Mouse (Mus musculus) retina, postnatal 7 days (tissue): ENCODE measurements at regions not wholly inside any gene's neighbourhood (a gene's known extent, or its start where the extent isn't known, plus 50 kb on each side); places are given as distances from the start of the nearest gene placed in this dataset.

Experiments used
- DNase-seq: peaks from one replicate; pipeline ENCODE4 v3.0.0-alpha.2; 2012; ENCODE audit warnings: low read depth, low spot score

DNA sequence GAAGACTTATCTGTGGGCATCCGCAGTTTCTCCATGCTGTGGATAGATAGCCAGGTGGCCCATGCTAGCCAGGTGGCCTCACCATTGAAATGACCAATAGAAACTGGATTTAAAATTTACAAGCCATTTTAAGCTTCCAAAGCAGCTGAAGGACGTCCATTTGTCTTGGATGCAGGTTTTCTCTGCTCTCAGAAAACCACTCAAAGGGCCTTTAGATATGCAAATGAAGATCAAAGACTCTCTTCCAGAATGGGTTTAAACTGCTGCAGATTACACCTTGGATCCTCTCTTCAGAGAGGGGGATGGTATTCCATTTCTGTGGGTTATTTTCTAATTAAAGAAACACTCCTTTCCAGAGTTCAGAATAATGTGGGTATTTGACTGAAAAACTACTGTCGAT is 518.5 kb downstream of the Rnf144a start:
- no peak for DNase-seq

DNA sequence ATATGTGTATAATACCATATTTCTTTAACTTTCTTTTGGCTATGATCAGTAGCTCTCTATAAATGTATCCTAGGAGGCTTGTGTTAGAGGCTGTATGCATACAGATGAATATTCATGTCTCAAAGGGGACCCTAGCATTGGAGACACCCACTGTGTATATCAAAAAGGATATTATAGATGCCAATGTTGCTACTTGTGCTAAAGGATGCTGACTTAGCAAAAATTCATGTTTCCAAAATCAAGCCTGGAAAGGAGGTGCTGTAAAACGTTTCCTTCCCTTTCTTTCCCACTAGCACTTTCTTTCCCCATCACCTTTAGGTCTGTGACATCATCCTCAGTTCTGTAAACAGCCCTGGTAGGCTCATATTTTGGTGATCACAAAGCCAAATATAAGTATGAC is 519.4 kb downstream of the Rnf144a start:
- no peak for DNase-seq

DNA sequence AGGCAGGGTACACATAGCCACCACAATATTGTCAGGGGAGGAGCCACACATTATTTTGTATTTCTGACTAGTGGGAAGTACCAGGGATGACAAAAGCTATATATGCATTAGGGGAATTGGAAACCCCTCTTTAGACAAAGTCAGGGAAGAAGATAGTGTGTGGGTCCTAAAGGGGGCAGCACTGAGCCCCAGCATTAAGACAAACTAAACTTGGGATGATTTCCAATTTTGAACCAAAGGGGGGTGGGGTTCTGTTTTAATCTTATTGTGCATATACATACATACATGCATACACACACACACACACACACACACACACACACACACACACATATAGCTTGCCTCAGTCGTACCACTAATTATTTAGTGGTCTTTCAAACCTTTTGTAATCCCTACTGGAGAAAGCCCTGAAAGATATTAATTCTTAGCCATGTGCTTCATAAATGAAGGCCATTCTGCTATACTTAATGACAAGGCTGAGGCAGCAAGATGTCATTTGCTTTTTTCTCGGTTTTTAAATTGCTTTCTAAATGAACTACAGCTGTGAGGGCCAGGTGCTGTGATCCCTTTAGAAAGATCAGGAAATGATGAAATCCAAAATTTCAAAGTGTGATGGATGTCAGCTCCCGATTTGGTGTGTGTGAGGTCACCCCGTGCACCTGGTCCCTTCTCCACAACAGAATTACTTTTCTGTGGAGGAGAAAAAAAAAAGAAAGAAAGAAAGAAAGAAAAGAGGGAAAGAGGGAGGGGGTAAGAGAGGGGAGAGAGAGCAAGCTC is 523.5 kb downstream of the Rnf144a start:
- no peak for DNase-seq

DNA sequence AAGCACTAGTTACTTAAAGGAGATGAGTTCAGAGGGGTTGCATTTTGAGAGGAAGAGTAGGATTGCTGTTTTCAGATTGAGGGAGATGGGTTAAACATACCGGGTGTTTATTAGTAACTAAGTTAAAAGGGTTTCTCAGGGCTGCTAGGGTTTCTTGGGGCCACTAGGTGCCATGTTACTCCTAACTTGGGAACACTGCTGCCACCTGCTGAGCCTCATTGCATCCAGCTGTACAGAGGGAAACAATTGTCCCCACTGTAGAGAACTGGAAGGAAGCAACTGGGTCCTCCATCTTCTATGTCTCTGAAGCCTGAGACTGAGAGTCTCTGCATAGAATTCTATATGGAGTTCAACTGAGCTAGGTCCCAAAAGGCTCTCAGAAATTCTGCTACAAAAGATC is 524.3 kb downstream of the Rnf144a start:
- no peak for DNase-seq

DNA sequence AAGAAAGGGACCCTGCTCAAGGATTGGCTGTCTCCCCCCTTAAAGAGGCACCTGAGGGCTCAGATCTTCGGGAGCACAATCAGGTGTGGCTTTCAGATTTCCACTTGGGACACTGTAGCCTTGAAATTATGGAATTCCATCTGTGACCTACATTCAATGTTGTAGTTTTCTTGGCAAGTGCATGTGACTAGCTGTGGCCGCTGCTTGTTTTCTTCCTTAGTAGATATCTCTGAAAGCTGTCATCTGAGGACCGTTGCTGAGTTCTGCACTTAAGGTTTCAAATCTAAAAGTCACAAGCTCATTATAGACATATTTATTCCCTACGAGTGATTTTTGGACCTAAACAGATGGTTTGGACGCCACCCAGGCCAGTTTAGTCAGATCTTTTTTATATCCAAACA is 531.3 kb downstream of the Rnf144a start:
- no peak for DNase-seq

DNA sequence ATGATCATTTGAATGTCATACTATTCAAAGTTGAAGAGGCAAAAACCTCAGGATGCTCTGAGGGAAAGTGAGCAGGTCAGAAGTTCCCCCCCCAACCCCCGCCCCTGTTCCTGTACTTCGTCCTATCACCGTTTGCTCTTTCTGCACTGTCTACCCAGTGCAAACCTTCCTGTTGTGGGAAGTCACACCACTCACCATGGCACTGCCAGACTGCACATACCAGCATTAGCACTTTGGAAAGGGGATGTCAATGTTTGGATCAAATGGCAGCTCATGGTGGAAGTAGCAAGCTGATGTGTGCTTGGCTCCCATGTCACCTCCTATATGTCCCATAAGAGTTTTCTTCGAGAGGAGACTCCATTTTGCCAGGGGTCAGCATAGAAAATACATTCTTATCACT is 543.2 kb downstream of the Rnf144a start:
- DNase-seq, result no peak

DNA sequence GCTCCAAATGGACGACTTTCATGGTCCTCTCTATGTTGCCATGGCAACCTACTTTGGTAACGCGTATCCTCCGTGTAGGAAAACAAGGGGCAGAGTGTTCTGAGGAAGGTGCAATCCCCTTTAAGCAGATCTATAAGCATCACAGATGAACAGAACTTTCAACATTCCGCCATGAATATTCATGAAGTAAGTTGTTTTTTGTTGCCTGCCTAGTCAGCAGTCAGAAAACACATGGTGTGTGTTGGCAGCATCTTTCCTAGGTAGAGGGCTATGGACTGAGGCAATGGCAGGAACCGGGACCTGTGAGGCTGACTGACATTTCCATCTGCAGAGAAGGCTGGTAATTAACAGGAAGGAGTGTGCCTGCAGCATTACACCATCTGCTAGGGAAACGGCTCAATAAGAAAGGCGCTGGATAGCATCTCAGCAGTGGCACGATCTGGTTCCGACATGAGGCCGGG is 544.0 kb downstream of the Rnf144a start:
- DNase-seq, result peak; percentile 3

DNA sequence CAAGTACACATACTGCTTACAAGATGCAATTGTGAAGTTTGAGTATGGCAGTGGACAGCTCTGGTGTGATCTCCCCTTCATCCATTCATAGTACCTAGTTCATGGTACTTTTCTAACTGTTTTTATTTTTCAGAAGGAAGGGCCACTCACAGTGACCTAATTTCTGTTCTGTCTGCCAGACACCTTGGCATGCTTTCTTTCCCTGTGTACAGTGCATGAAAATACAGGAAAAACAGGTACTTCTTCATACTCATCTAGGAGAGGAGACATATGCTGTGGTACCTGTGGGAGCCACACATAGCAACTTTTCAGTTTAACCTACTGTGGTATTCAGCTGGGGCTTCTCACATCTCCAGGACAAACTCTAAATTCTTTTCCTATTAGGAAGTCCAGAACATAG is 545.2 kb downstream of the Rnf144a start:
- DNase-seq, result no peak

DNA sequence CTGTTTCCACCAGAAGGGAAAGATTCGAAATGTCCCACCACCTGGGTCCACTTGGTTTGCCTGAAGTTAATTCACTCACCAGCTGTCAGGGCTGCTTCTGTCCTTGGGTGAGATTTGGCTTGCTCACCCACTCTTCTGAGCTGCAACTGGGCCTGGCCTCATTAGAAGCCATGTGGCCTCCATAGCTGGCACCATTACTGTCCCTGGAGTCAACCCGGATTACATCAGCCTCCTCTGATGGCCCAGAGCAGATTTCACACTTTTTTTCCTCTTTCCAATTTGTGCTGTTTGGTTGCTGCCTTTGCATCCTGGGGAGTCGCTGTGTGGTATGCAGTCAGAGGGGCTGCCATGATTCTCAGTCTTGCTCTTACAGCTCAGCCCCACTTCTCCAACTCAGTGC is 550.0 kb downstream of the Rnf144a start:
- no peak for DNase-seq

DNA sequence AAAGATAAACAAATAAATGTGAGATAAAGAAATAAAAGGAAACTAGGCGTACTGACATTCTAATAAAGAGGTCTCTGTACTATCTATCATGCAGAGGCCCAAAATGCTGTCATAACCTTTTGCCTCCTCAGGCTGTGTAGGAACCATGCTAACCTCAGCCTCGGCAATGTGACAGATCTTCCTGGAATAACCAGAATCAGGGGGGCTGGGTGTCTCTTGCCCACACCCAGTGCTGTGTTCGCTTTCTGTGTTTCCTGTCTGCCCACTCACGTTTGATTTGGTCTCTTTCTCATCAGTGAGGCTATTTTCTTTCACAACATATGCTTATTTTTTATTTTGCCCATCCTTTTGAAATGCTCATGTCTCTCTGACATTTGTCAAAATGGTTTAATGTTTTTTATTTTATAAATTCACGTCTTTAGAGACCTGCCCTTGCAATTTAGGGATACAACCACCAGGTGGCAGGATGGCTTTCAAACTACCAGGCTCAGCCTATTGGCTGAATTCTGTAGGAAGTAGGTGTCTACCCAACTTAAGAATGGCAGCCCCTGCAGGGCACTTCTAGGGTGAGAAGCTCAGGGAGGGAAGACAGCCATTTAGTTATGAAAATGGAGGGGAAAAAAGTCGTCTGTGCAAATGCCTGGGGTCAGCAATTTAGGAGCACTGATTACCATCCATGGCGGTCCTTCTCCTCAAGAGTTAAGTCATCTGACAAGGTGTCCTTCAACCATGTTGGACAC is 550.8 kb downstream of the Rnf144a start:
- DNase-seq, result no peak

DNA sequence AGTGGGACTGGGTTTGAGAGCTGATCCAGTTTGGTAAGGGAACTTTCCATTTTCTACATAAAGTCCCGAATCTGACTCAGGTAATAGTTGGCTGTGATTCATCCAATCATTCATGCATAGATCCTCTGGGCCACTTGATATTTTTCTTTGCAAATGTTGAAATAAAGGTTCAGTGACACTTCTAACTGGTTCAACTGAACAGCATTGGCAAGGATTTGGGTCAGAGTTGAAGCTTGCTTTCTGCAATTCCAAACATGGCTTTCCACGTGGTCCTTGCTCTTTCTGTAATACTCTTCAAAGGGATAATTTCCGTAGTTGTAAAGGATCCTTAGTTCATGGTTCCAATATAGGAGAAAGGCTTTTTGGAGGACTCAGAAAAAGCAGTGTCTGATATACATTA is 554.0 kb downstream of the Rnf144a start:
- DNase-seq, result no peak

DNA sequence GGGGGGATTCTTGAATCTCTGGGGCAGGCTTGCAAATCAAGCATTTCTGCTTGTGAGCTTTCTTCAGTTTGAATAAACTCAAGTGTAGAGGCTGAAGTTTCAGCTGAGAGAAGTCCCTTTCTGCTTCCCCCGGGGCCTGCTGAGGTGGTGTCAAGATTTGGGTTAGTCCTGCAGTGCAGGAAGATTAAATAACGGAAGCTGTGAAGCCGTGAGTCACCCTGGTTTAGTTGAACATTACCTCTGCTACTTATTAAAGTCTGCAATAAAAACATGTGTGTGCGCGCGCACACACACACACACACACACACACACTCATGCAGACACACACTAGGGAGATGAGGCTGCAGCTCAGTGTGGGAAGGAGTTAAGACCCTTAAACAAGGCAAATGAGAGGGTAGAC is 556.7 kb downstream of the Rnf144a start:
- DNase-seq, result no peak

DNA sequence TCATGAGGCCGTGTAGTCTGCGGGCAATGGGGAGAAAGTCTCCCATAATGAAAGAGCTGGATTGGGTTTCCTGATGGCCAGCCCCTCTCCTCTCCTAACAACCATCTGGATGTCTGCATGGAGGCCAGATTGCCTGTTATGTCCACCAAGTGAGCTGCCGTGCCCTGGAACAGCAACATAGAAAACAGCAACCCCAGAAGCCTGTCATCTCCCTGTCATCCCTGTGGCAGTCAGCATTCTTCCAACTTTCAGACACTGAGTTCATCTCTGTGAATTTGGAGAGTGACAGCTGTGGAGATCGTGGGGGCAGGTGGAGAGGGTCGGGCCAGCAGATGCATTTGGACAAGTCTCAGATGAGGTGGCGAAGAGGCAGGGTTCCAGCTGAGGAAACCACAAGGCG is 585.0 kb downstream of the Rnf144a start:
- no peak for DNase-seq

DNA sequence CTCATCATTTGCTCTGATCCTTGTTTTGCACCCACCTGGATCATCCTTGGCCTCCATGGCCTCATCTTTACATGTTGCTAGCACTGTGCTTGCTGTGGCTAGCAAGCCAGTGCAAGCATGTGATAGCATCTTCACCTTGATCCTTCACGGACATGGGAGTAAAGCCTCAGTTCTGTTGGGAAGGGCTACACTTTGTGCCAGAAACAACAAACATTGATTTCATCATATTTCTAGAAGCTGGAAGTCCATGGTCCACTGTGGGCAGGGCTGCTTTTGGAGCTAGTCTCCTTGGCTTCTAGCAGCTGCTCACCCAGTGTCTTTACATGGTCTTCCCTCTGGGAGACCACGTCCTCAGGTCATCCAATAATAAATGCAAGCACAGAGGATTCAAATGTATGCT is 587.1 kb downstream of the Rnf144a start:
- DNase-seq, result no peak

DNA sequence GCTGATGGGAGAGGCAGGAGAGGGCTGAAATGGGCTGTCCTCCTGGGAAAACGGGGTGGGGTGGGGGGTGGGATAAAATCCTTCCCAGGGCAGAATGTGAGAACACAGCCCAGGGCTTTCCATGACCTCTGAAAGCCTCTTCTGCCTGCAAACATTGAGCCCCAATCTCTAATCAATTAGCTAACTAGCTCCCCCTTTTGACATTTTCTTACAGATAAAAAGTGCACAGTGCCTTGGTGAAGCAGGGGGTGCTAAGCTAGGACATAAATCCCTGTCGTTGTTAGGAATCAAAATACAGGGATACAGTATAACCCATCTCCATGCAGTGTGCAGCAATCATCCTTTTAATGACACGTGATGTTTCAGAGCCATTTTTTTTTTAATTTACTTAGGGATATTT is 588.1 kb downstream of the Rnf144a start:
- DNase-seq, result no peak

DNA sequence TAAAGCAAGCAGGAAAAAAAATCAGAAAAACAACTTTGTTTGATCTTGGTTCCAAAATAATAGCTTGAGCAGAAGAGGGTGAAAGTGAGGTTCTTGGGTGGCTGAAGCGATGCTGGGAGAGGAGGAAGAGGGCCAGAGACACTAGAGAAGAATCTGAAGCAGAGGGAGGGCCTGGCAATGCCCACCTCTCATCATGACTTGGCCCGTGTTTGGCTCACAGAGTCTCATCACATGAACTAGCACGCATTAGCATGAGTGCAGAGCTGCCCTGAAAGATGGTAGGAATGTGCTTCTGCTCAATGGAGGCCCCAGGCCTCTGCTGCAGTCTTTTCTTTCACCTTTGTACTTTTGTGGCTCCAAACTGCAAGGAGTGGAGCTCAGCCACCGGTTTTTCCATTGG is 588.6 kb downstream of the Rnf144a start:
- DNase-seq, result no peak

DNA sequence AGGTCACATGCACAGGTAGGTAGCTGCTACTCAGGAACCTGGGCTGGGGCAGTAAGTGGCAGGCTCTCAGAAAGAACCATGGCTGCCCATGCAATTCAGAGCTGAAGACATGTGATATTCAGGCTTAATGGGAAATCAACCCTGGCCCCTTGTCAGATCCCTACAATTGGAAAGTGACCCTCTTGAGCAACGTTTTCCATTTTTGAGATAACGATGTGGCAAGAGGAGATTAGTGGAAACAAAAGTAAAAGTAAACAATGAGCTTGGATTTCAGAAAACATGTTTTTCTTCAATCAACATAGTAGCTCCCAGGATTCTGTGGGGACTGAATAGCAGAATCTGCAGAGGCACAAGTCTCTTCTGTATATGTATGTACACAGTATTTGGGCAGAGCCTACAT is 598.8 kb downstream of the Rnf144a start:
- DNase-seq, result no peak

DNA sequence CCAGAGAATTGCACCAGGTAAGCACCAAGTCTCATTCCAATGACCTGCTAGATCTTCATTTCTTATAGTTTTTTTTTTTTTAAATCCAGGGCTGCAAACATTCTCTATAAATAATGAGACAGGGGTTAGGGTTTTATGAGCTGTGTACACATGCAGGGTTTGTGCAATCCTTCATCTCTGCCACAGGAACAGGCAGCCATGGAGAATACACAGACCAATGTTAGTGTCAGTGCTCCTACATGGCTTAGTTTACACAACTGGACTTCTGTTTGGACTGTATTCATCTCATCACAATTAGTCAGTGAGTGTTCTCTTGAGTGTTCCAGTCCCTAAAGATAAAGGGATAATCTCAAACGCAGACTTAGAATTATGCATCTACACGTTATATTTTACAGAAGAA is 620.0 kb downstream of the Rnf144a start:
- DNase-seq, result no peak

DNA sequence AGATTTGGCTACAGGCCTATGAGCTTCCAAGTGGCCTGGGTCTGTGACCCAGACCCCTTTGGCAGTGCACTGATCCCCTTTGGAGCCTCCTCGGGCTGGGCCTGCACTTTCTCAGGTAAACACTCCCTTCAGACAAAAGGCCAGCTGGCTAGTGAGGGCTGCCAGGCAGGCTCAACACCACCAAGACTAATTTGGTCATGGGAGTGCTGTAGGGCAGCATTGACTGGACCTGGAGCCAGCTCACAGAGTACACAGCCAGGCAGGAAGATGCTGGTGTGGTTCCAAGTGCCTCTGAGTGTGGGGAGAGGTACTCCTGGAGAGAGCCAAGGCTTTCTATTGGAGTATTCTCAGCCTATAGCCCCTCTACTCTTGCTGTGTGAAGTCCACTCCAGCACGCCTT is 620.5 kb downstream of the Rnf144a start:
- no peak for DNase-seq

DNA sequence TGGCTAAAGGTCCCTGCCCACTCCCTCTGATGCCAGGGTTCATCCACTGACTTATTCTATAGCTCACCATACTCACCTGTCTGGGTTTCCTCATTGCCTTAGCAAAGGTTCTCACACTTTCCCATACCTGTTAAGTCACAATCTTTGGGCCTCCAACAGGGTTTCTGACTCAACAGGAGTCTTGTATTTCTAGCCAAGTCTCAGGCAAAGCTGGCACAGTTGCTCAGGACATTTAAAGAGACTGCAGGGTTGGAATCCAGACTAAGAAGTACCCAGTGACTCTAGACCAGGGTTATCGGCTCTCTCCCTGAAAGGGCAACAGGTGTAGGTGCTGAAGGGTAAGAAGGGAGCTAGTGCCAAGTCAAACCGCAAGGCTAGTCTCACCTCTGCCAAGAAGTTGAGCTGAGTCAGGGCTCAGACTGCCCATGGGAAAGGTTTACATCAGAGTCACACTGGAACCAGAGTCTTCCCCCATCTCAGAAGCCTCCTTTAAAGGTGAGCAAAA is 622.4 kb downstream of the Rnf144a start:
- DNase-seq, result no peak

DNA sequence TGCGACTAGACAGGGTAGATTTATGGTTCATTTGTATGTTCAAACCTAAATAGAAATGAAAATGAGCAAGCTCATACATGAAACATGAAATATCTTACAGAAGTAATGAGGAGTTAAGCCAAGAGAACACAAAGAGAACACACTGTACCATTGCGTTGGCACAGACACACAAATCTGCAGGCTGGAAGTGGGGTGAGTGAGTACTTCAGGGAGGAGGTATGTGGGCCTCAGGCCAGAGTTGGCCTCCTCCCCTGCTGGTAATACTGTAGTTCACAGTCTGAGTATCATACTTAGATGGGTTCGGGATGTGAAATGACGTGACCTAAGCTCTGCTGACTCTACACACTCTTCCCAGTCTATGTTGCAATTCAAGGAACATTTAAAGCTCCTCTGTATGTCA is 624.1 kb downstream of the Rnf144a start:
- DNase-seq, result no peak

DNA sequence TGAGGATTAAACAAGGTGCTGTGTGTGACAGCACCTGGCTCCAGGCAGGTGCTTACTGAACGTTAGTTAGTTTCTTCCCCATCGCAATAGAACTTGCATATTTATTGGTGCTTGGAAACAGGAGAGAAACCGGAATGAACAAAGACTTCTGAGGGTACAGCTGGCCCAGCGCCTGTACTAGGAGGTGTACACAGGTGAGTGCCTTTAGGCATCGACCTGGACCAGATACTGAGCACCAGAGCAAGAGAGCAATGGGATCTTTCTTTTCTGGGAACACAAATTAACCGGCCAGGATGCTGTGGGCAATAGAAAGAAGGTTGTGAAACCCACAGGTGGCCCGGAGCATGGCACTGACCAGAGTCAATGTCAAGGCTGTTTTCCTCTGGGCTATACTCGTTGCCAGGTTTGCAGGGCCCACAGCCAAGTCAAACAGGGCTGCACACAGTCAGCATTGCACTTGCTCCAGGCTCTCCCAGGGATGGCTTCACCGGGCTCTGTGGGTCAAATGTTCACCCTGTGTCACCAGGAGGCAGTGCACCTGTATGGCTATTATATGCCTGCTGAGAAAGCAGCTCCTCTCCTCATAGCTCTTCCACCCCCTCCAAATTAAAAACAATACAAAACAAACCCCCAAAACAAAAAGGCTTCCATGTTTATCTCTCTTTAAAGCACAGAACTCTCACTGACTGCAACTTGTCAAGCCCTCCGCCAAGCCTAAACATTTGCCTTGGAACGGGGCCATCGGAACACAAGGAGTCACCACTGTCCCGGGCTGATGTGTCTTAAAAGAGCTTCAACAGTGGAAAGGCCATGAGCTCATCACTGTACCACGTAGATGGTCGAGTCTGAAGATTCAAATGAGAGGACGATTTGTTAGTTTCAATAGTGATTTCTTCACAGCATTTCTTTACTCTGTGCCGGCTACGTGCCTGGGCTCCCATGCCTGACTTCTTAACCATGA is 629.1 kb downstream of the Rnf144a start:
- no peak for DNase-seq
